Comparison of ENCODE assay signal across 9 mouse cellular contexts in the genomic region with DNA sequence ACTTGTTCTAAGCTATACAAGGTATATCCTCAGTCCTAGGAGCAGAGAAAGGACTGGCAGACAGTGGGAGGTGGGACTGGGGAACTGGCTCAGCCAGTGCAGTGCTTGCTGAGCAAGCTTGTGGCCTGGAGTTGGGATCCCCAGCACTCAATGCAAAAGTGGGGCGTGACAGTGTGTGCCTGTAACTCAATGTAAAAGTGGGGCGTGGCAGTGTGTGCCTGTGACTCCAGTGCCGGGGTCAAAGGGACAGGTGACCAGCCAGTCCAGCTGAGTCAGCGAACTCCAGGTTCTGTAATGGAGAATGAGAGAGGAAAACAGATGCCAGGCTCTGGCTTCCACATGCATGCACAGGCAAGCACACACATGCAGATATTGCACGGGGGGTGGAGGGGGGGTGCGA. TPM values are rescaled to one million over a fixed set of nuclear protein-coding genes. Genes with fewer than 3 reads are reported as not detected.
A peak's percentile ranks its signal among the peaks of the same experiment; 100 is the strongest.
DNase-seq lines count a peak whose midpoint lies in the region; ATAC-seq lines count a peak whose summit lies in the region.
"Had no signal": no experiment of that assay in that cellular context is flagged by ENCODE, and none has a peak within 500 bp of the region (broad histone marks: within the 10 kb centered on the region; RNA-seq: fewer than 3 reads in every experiment).

No protein-coding gene starts in this region.

- H3K4me2 ChIP-seq in heart, embryonic 15.5 days = peak overlapping the region; percentile 16; the same call in 1 of the 2 replicates
- H3K4me2 ChIP-seq in limb, embryonic 15.5 days = no peak overlapping the region
- no peak overlapping the region for H3K4me2 ChIP-seq in midbrain, embryonic 11.5 days

- H3K36me3 ChIP-seq in heart, embryonic 15.5 days = no peaks in the 10 kb centered on the region; the same call in 1 of the 2 replicates
- no peaks in the 10 kb centered on the region for H3K36me3 ChIP-seq in limb, embryonic 15.5 days
- no peaks in the 10 kb centered on the region for H3K36me3 ChIP-seq in midbrain, embryonic 11.5 days (ENCODE audit: control insufficient read depth, insufficient read depth, low read length)

- H3K9me3 ChIP-seq in heart, embryonic 15.5 days (replicated peaks) = no peaks in the 10 kb centered on the region
- H3K9me3 ChIP-seq in limb, embryonic 15.5 days = no peaks in the 10 kb centered on the region
- H3K9me3 ChIP-seq in midbrain, embryonic 11.5 days (ENCODE audit: control insufficient read depth, low read length) = no peaks in the 10 kb centered on the region

- H3K4me1 ChIP-seq in heart, embryonic 15.5 days (replicated peaks) = peaks cover 37% of the 10 kb centered on the region
- peaks cover 47% of the 10 kb centered on the region for H3K4me1 ChIP-seq in limb, embryonic 15.5 days
- no peaks in the 10 kb centered on the region for H3K4me1 ChIP-seq in midbrain, embryonic 11.5 days (ENCODE audit: control insufficient read depth, insufficient read depth, low read length)

- no peak for DNase-seq in heart, adult 18-20 months
- DNase-seq in urinary bladder, postnatal 14 days (ENCODE audit: low spot score) = peak; percentile 65
- DNase-seq in urinary bladder, postnatal 10 days (ENCODE audit: low spot score) = no peak
- DNase-seq in adrenal gland, adult 2 months = no peak
- DNase-seq in midbrain, embryonic 11.5 days (ENCODE audit: low spot score, missing footprints) = no peak
- DNase-seq in Muller cell, postnatal 12 days (ENCODE audit: inconsistent ontology term) = no peak
- DNase-seq: midbrain, embryonic 14.5 days had no signal

- H3K27me3 ChIP-seq in heart, embryonic 15.5 days = no peaks in the 10 kb centered on the region
- H3K27me3 ChIP-seq in limb, embryonic 15.5 days = no peaks in the 10 kb centered on the region
- H3K27me3 ChIP-seq in midbrain, embryonic 11.5 days (ENCODE audit: control insufficient read depth, insufficient read depth, low read length) = no peaks in the 10 kb centered on the region

- H3K27ac ChIP-seq in heart, embryonic 15.5 days = peak overlapping the region; percentile 56
- peak overlapping the region; percentile 57 for H3K27ac ChIP-seq in limb, embryonic 15.5 days
- H3K27ac ChIP-seq in midbrain, embryonic 11.5 days (ENCODE audit: low read depth, low read length) = no peak overlapping the region

- H3K4me3 ChIP-seq in heart, embryonic 15.5 days = no peak overlapping the region
- no peak overlapping the region for H3K4me3 ChIP-seq in limb, embryonic 15.5 days
- H3K4me3 ChIP-seq in midbrain, embryonic 11.5 days (ENCODE audit: low read depth, low read length) = no peak overlapping the region

- WGBS in heart, embryonic 15.5 days = 80% methylated on average over 6 of the region's 6 CpGs
- 69% methylated on average over 6 of the region's 6 CpGs for WGBS in limb, embryonic 15.5 days
- 87% methylated on average over 6 of the region's 6 CpGs for WGBS in midbrain, embryonic 11.5 days

- no peak for ATAC-seq in heart, embryonic 15.5 days (replicated peaks; ENCODE audit: insufficient number of reproducible peaks, insufficient read depth, low FRiP score, low read depth)
- ATAC-seq in limb, embryonic 15.5 days (ENCODE audit: insufficient number of reproducible peaks, low FRiP score, low TSS enrichment, low read depth) = 0 out of 2 replicates have a peak, but pooled peaks have one; percentile 31
- no peak for ATAC-seq in midbrain, embryonic 11.5 days (ENCODE audit: low FRiP score)

- H3K9ac ChIP-seq in heart, embryonic 15.5 days = no peak overlapping the region
- no peak overlapping the region for H3K9ac ChIP-seq in limb, embryonic 15.5 days
- H3K9ac ChIP-seq in midbrain, embryonic 11.5 days (ENCODE audit: low read length) = no peak overlapping the region

RNA-seq across cellular contexts. Expression of a gene that starts 57.0 kb away (rescaled TPM):
- 8.7 and 12.4 TPM in 2 replicates for polyA plus RNA-seq in heart, embryonic 15.5 days (2015; fragmentation: Nextera tagmentation; extraction: Ambion mirVana)
- 1 to 10 TPM in 1 of 2 experiments, under 1 TPM in 1; 0.42 to 1.3 TPM for total RNA-seq in heart, adult 18-20 months (2021)
- polyA plus RNA-seq in limb, embryonic 15.5 days (2015; fragmentation: Nextera tagmentation; extraction: Ambion mirVana) = 19.0 and 19.7 TPM in 2 replicates
- total RNA-seq in adrenal gland, adult 2 months (2021) = 1 to 10 TPM; 1.5 to 2.0 TPM
- polyA plus RNA-seq in adrenal gland, adult 2 months (2012; rRNA removed) = 3.4 and 4.2 TPM in 2 replicates
- 7.8 and 8.3 TPM in 2 replicates for polyA plus RNA-seq in midbrain, embryonic 11.5 days (2014; fragmentation: Nextera tagmentation; extraction: Ambion mirVana)
